Mouse (Mus musculus): ENCODE results near the gene Fbxw5.

Gene Fbxw5

GRCm38 (mm10) chr2:25477967-25478675 is 22.4 kb upstream of the Fbxw5 start:
- peak; percentile 56 to 66 for DNase-seq (ENCODE audit: low spot score in 2 of 2)

- DNase-seq (ENCODE audit: low spot score in 2 of 2), result no peak
Observed at GRCm38 (mm10) chr2:25479551-25480311, 20.8 kb upstream of the Fbxw5 start.

- no peak for DNase-seq (ENCODE audit: low spot score in 2 of 2)
Observed at GRCm38 (mm10) chr2:25480541-25480940, 20.0 kb upstream of the Fbxw5 start.

GRCm38 (mm10) chr2:25482969-25483368 is 17.6 kb upstream of the Fbxw5 start:
- DNase-seq (ENCODE audit: low spot score in 2 of 2), result peak in 1 of 2 experiments; percentile 33

DNA sequence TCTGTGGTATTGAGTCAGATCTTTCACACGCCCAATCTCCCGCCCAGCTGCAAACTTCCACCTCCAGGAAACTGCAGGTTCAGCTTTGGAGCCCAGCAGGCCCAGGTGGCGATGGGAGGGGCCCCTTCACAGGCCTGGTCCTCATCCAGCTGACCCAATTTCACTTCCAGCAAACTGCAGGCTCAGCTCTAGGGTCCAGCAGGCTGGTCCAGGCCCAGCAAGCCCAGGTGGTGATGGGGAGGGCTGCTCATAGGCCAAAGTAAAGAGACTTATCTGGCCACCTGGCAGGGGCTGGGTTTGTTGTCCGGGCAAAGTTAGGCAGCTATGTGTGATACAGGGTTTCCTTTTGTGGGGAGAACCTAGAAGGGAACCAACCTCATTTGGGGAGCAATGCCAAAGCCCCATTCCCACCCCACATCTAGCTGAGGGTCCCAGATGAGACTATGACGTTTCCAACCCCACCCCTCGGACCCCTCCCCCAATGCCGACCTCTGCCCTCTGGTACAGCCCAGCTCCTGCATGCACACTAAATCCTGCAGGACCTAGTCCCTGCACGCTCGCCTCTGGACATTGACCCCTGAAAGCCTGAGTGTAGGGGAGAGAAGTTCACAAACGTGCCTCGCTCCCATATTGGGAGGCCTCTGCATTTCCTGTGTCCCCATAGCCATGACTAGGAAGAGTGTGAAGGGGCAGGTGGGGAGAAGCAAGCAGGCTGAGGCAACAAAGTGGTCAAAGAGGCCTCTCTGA is 15.5 kb upstream of the Fbxw5 start:
- no peak for DNase-seq (ENCODE audit: low spot score in 2 of 2)

GRCm38 (mm10) chr2:25487965-25488670 is 12.4 kb upstream of the Fbxw5 start:
- DNase-seq (ENCODE audit: low spot score in 2 of 2), result no peak

DNA sequence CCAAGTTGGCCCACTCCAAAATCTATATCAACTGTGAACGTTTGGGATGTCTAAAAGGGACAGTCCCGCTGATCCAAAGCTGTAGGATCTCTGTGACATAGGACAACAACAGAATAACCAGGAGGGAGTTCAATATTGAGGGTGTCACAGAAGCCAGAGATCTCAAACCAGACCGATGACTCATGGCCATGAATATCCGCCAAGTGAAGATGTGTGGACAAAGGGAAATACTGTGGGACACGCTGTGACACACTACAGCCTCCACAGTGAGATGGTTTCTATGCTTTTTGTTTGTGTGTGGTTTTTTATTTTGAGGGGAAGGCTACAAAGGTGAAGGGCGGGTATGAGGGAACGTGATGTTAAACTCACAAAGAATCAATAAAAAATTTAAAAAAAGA is 11.9 kb upstream of the Fbxw5 start:
- no peak for DNase-seq (ENCODE audit: low spot score in 2 of 2)

- no peak for DNase-seq (ENCODE audit: low spot score in 2 of 2)
Observed at GRCm38 (mm10) chr2:25492988-25493387, 7.6 kb upstream of the Fbxw5 start.

DNA sequence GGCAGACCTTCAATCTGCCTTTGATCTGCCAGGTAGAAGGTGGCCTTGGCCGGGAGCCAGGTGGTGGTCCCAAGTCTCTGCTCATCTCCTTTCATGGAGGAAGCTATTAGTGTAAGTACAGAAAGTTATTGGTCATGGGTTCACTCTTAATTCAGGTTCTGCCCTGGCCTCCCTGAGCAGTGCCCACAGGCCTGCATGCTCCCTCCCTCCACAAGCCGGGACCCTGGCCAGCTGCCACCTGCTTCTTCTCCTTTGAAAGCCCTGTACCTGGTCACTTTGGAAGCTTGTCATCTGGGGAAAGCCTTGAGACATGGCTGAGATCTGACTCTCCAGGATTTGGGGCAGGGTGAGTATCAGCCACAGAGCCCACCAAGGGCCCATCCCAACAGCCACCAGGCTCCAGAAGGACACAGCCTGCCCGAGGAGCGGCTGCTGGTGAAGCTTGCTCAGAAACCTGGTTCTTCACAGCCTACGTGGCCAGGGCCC is 7.0 kb upstream of the Fbxw5 start, which contains the start of gene Lcn12:
Gene Lcn12 (minus strand): TSS at position 436 of the 486 bp plus-strand sequence.
- no peak for DNase-seq (ENCODE audit: low spot score in 2 of 2)

DNA sequence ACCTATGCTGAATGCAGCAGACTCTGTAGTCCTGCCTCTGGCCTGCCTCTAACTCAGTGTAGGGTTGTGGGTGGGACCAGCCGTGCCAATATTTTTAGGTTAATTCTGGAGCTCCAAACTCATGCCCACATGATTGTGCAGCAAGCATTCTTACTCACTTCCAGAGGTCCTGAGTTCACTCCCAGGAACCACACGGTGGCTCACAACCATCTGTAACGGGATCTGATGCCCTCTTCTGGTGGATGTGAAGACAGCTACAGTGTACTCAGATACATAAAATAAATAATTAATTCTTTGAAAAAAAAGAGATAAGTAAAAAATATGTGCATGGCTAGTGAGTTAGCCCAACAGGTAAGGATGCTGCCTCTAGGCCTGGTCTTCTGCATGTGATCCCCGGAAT is 4.1 kb upstream of the Fbxw5 start:
- peak in 1 of 2 experiments; percentile 27 for DNase-seq (ENCODE audit: low spot score in 2 of 2)

- DNase-seq (ENCODE audit: low spot score in 2 of 2), result no peak
Observed at GRCm38 (mm10) chr2:25497846-25498575, 2.5 kb upstream of the Fbxw5 start.

GRCm38 (mm10) chr2:25498622-25499478 is 1.7 kb upstream of the Fbxw5 start:
- no peak for DNase-seq (ENCODE audit: low spot score in 2 of 2)

- DNase-seq (ENCODE audit: low spot score in 2 of 2), result no peak
Observed at GRCm38 (mm10) chr2:25500071-25500575, 427 bp upstream of the Fbxw5 start.

DNA sequence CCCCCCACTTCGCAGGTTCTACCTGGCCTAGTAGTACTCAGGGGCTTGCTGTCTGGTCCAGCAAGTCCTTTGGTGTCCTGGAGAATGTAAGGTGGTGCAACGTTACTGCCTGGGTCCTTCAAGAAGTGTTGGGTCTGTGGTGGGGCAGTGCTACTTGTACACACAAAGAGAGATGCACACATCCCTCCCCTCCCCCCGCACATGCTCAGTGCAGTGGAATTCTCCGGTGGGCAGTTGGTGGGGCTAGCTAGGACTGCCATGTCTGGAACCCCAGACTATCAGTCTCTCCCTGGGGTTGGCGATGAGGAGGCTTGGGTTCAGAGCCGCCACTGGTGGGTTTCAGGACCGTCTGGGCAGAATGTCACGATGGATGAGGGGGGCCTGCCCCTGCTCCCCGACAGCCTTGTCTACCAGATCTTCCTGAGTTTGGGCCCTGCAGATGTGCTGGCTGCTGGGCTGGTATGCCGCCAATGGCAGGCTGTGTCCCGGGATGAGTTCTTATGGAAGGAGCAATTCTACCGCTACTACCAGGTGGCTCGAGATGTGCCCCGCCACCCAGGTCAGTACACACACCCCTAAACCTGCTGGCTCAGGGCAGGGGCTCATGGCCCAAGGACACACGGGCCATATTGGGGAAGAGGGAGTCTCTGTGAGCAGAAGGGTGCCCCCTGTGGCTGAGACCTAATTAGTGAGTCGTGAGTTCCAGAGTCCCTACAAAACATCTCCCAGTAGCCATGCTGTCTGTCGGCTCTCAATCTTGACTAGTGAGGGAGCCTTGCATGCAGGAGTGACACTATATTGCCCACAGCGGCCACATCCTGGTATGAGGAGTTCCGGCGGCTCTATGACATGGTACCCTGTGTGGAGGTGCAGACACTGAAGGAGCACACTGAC is 1.3 kb downstream of the Fbxw5 start, which contains the start of gene C8g:
Gene C8g (minus strand): TSS at position 127 of the 894 bp plus-strand sequence.
- no peak for DNase-seq (ENCODE audit: low spot score in 2 of 2)

DNA sequence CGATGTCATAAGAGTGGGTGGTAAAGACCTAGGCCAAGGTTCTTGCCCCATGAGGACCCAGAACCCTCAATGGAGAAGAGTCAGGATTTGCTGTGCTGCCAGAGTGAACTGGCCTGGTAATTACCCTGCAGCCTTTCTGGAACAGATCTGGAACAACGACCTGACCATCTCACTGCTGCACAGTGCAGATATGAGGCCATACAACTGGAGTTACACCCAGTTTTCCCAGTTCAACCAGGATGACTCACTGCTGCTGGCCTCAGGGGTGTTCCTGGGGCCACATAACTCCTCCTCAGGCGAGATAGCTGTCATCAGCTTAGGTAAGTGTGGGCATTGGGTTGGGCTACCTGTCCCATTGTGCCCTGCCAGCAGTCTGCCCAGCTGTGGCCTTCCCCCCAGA is 2.2 kb downstream of the Fbxw5 start:
- DNase-seq (ENCODE audit: low spot score in 2 of 2), result no peak

DNA sequence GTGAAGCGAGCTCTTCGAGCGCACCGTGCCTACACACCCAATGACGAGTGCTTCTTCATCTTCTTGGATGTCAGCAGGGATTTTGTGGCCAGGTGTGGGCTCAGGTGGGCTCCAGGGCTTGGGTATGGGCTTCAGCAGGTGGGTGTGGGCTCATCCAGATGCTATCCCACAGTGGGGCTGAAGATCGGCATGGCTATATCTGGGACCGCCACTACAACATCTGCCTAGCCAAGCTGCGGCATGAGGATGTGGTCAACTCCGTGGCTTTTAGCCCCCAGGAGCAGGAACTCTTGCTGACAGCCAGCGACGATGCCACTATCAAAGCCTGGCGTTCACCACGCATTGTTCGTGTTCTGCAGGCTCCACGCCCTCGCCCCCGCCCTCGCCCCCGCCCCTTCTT is 4.0 kb downstream of the Fbxw5 start:
- DNase-seq (ENCODE audit: low spot score in 2 of 2), result no peak

GRCm38 (mm10) chr2:25505000-25505399 is 4.5 kb downstream of the Fbxw5 start:
- DNase-seq (ENCODE audit: low spot score in 2 of 2), result no peak

DNA sequence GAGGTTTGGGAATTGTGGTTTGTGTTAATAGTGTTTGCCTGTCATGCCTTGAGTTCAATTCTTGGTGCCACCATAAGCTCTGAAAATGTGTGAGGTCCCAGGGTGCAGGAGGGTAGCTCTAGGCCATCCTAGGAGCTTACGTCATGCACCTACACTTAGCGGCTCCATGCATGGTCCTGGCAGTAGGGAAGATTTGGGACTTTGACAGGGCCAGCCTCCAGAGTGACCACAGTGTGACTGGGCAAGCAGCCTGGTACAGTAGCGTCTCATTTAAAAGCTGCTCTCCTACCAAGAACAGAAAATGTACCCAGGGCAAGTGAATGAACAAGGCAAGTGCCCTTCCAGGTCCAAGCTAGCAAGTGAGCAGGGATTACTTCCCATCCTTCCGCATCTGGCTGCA is 5.3 kb downstream of the Fbxw5 start:
- DNase-seq (ENCODE audit: low spot score in 2 of 2), result no peak

DNA sequence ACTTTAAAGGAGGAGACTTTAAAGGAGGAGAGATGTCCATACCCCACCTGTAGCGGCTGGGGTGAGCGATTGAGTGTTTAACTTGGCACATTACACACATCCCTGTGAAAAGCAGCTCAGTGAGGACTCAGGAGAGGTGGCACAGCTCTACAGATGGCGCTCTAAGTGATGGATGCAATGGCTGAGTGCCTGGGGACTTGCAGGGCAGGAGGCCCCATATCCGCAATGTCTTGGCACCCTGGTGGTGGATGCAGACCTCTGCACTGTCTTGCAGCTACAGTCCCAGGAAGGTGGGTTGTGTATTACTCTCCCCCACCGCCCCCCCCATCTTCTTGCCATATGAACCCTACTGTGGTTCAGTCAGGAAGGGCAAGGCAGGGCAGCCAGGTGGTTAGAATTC is 6.4 kb downstream of the Fbxw5 start:
- DNase-seq (ENCODE audit: low spot score in 2 of 2), result no peak

Data from frontal cortex, postnatal 36 days (tissue).